Mouse (Mus musculus) left cerebral cortex, adult 2 months (tissue): ENCODE measurements around the gene Raf1. TPM values are rescaled to one million over a fixed set of nuclear protein-coding genes. Genes with fewer than 3 reads are reported as not detected.
"Not testable (repeated sequence)": the region's sequence is repeated elsewhere in the genome, so short reads cannot be mapped to it uniquely, and the experiment has no call there.

Source experiments
- DNase-seq, 2 experiments: peaks; one replicate each; pipeline ENCODE4 v3.0.0; 2021 to 2022; ENCODE audit warnings: low spot score in 2 of 2, mixed read lengths in 1 of 2; ENCODE audit errors: extremely low spot score in 1 of 2
- H3K27ac ChIP-seq: fragments of 200-600 bp; 2 replicates; pipeline ENCODE4 v1.8.1; 2022
- H3K4me3 ChIP-seq: fragments of 200-600 bp; 2 replicates; pipeline ENCODE4 v1.8.1; 2022
- CTCF ChIP-seq: fragments of 200-600 bp; IDR thresholded peaks from 2 replicates; pipeline ENCODE4 v1.8.1; 2022; ENCODE audit warnings: antibody characterized with exemption, mild to moderate bottlenecking, moderate library complexity
- intact Hi-C: fragments of 180-260 bp; cut with DNase I; formaldehyde crosslinking; loops from one replicate; pipeline ENCODE4 v1.15.1; 2025
- total RNA-seq, 2 experiments: library from RNA; stranded (reverse); gene quantifications; 2 replicates each; pipeline ENCODE4 v1.2.3; 2021

Gene Raf1
- total RNA-seq, 2 experiments from 2014 or later: 85.4 to 89.8 TPM

DNA sequence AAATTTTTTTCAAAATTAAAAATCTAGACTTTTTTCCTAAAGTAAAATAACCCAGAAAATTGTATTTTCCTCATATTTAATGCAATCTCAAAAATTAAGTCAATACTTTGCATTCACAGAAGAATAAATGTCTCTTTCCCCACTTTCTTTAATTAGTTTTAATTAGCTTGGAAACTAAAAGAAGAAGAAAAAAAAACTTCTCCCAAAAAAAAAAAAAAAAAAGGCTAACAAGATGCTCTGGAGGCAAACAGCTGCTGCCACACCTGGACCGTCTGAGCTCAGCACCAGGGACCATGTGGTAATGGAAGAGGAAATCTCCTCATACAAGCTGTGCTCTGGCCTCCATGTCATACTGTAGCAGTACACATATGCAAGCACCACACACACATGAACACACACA lies 33.1 kb downstream of the Raf1 start:
- intact Hi-C loops: no loop called here
- no peak overlapping the region for H3K27ac ChIP-seq
- no peak for TF ChIP-seq CTCF
- no peak for DNase-seq
- H3K4me3 ChIP-seq: no peak overlapping the region

DNA sequence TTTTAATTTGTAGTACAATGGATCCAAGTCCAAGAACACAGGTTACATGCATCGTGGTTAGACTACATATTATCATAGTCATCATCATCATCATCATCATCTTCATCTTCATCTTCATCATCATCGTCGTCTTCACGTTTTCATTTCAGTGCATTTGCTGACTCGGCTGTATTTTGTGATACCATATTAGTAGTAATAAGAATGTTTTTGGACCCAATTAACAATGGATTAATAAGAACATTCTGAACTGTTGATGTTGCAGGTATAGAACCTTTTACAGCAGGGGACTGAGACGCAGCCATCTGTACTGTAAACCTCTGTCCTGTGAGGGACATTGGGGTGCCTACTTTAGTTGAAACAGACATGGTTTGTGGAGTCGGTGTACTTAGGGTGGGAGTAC lies 38.2 kb downstream of the Raf1 start:
- H3K27ac ChIP-seq, intact Hi-C loops, DNase-seq, H3K4me3 ChIP-seq: not testable (repeated sequence)

DNA sequence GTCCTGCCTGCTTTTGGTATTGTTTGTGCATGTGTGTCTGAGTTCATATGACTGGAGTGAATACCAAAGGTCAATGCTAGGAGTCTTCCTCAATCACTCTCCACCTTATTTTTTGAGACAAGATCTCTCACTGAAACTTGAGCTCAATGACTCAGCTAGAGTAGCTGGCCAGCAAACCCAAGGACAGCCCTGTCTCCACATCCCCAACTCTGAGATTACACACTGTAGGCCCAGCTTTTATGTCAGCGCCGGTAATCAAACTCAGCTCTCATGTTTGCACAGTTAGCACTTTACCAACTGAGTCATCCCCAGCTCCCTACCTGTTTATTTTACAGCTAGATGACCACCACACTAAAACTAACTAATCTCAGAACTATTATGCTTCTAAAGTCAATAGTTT lies 42.4 kb downstream of the Raf1 start:
- intact Hi-C loops: no loop called here

DNA sequence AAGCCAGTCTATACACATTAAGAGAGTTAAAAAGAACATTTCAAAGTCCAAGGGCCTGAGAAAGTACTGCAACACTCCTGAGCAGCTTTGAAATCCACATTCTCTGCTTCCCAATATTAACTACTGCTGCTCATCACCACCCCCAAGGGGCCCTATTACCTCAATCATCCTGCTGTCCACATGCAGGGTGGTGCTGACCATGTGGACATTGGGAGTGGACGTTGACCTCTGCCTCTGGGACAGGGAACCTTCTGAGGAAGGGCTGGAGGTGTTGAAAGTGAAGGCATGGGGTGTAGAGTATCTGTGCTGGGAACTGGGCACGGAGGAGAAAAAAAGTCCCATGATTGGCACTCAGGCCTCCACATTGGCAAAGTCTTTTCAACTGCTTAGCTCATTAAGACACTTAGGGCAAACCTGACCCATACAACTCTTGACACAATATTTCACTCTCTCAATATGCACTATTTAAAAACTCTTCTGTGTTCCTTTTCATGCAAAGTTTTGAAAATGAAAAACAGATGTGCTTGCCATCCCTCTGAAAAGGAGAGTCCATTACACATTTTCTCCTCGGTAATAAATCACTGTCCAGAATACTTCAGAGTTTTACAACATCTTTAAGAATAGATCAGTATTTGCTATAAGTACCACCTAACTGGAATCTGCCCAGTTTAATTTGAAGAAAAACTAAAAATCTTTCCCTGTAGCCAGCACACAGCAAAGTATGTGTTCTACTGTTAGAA lies 45.2 kb downstream of the Raf1 start:
- no peak for TF ChIP-seq CTCF
- intact Hi-C loops: no loop called here
- no peak overlapping the region for H3K27ac ChIP-seq
- DNase-seq: no peak
- H3K4me3 ChIP-seq: no peak overlapping the region

More for the DNA sequence above, 42.4 kb downstream of the Raf1 start:
- H3K27ac ChIP-seq: no peak overlapping the region
- TF ChIP-seq CTCF: no peak
- no peak for DNase-seq
- H3K4me3 ChIP-seq: no peak overlapping the region

DNA sequence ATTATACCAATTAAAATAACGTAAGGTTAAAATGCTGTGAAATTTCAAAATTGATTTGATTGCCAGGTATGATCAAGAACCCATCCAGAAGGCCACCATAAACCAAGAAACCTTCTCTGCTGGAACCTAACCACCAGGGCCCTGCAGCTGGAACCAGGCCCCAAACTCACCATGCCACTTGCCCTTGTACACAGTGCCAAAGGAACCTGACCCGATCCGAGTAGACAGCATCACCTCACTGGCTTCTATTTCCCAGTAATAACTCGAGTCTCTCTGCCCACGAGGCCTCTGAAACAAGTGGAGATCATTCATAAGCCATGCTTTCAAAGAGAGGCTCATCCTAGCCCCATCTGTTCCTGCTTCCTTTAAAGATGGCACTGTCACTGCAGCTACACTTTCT lies 50.3 kb downstream of the Raf1 start:
- DNase-seq: no peak
- intact Hi-C loops: no loop called here

DNA sequence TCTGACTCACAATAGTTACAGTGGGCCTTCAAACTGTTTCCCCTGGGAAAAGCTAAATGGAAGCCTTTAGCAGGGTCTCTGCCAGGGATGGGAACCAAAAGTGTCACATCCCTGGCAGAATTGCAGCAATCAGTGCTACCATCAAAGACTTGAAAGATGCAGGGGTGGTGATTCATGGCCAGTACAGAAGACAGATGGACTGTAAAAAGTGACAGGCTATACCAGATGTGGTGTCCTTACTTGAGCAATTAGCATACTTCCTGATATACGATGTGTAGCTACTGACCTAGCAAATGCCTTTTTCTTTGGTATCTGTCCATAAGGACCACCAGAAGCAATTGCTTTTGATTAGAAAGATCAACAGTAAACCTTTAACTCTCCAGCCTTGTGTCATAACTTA lies 55.5 kb downstream of the Raf1 start:
- Histone ChIP-seq H3K4me3 (no peak overlapping the region), H3K27ac (no peak overlapping the region)
- TF ChIP-seq CTCF: no peak
- intact Hi-C loops: no loop called here
- DNase-seq: no peak

More for the DNA sequence above, 50.3 kb downstream of the Raf1 start:
- Histone ChIP-seq H3K27ac (no peak overlapping the region), H3K4me3 (no peak overlapping the region)
- TF ChIP-seq CTCF: no peak

DNA sequence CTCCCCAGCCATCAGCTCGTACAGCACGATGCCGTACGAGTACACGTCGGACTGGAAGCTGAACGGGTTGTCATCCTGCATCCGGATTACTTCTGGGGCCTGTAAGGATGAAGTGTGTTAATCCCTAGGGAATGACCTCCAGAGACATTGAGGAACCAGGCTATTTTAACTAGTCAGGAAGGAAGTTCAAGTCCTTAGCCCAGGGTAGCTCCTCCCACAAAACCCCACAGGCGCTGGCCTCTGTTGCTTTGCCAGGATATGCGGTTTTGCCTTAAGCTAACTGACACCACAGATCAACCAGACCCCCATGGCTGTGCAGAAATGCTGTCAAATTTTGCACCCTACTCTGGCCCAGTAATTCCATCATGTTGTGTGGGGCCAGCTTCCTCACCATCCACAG lies 56.6 kb downstream of the Raf1 start:
- intact Hi-C loops: no loop called here
- no peak for DNase-seq
- no peak overlapping the region; the same call in 1 of the 2 replicates for H3K27ac ChIP-seq
- no peak overlapping the region for H3K4me3 ChIP-seq
- no peak for TF ChIP-seq CTCF

DNA sequence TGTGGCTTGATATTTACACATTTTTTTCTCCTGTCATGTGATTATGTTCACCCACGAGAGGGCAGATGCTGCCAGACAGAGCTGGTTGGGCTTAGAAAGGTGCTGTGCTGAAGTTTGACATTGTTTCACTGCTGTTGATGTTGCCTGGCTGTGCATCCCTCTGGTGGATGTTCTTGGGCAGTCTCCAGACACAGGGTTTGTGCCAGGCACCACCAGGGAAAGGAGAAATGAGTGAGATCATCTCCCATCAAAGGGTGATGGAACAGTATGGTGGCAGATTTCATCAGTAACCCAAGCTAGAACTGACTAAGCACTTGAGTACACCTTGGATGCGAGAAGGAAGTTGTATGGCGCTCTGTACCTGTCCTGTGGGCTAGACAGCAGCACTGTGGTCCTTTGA lies 60.5 kb downstream of the Raf1 start:
- H3K4me3 ChIP-seq: no peak overlapping the region
- no peak; the same call in 1 of the 2 replicates for TF ChIP-seq CTCF
- DNase-seq: no peak
- intact Hi-C loops: loop anchor here (2.0 kb wide), 1 partner anchor 13 kb away; no protein-coding TSS in a partner anchor
- H3K27ac ChIP-seq: no peak overlapping the region; the same call in 1 of the 2 replicates

DNA sequence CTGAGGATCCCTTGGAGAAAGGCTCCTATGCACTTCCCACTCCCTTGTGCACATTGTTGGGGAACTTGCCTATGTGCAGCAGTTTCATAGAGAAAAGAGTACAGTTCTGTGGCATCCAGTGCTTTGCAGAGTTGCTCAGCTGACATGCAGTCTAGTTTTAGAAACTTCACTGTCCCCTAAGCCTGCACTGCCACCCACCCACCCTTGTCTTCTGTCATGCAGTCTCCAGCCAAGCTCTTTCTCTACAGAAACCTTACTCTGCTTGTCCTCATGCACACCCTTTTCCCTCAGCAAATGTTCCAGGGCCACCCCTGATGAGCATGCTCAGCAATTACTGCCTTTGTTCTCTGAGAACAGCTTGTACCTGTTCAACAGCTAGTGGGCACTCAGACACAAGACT lies 62.6 kb downstream of the Raf1 start:
- no peak for TF ChIP-seq CTCF
- DNase-seq: no peak
- intact Hi-C loops: loop anchor here (2.0 kb wide), 2 partner anchors 15 to 59 kb away; no protein-coding TSS in a partner anchor
- Histone ChIP-seq H3K4me3 (no peak overlapping the region), H3K27ac (0 out of 2 replicates have a peak overlapping the region, but pooled peaks have one; percentile 40)

DNA sequence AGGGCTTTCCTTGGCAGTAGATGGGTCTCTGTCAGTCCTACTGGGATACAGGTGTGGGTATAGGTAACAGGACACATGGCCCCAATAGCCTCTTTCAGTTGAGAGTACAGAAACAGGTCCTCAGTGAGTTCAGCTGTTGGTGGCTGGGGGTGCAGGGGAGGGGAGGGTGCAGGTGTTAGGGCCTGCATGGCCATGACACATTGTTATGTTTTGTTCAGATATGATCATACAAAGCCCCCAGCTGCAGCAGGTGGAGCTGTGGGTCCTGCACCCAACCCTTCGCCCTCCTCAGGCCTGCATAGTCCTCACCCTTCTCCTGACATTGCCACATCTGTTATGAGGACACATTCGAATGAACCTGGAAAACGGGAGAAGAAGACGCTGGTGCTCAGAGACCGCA lies 66.1 kb downstream of the Raf1 start:
- Histone ChIP-seq H3K27ac (no peak overlapping the region), H3K4me3 (no peak overlapping the region)
- intact Hi-C loops: no loop called here
- DNase-seq: no peak
- no peak for TF ChIP-seq CTCF

DNA sequence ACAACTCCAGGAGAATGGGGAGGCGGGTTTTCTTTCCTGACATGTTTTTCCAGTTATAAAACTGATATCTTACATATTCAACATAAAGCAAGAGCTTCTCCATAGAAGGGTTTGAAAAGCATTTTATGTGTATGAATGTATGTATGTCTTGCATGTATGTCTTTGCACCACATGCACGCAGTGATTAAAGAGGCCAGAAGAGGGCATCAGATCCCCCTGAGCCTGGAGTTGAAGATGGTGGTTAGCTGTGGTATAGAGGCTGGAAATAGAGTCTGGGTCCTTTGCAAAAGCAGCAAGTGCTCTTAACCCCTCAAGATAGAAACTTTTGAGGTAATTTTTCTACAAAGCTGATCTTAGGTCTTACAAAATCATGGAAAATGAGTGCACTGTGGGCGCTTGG lies 67.3 kb downstream of the Raf1 start:
- DNase-seq: no peak
- TF ChIP-seq CTCF: peak; percentile 49
- no peak overlapping the region for H3K4me3 ChIP-seq
- intact Hi-C loops: no loop called here
- no peak overlapping the region for H3K27ac ChIP-seq

DNA sequence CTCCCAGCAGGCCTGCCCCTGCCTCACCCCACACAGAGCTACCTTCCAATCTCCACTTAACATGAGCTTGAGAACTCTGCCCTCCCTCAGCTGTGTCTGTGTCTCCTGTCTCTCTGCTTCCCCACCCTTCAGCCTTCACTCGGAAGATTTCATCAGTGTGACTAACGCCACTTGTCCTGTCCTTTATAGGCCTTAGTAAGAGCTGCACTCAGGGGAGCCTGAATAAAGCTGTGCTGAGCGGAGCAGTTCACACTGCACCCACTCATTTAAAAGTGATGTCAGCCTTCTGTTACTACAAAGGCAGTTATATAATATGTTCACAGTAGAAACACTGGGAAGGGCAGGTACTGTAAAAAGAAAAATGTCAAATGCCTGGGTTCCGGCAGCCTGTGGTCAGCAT lies 69.0 kb downstream of the Raf1 start:
- intact Hi-C loops: no loop called here
- DNase-seq: peak in 1 of 2 experiments; percentile 45
- peak overlapping the region; percentile 70 for H3K27ac ChIP-seq
- no peak for TF ChIP-seq CTCF
- no peak overlapping the region for H3K4me3 ChIP-seq

DNA sequence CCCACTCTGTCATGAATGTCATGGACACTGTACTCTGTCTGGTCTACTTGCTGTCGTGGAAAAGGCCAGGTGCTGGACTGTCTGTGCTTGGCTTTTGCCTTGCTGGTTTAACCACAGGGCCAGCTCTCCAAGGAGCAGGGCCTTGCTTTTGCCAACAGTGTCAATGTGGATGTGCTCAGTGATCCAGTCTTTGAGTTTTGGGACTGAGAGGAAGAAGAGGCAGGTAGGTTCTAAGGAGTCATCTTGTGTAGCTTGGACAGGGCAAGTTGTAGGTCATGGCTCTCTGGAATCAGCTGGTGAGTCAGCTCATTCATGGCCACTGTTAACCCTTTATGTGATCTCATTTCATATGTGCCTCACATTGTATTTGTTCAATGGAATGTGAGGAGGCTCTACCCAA lies 70.0 kb downstream of the Raf1 start:
- TF ChIP-seq CTCF: no peak

More for the DNA sequence above, 70.0 kb downstream of the Raf1 start:
- peak overlapping the region; percentile 28 for H3K27ac ChIP-seq
- intact Hi-C loops: no loop called here
- DNase-seq: no peak
- no peak overlapping the region for H3K4me3 ChIP-seq
